Mouse (Mus musculus) layer of hippocampus, adult 9-11 months (tissue): ENCODE data around the gene Pafah1b2.

ENCODE experiments used
- DNase-seq: peaks from one replicate; pipeline ENCODE4 v3.0.0; 2022

The Pafah1b2 gene

GRCm38 (mm10) chr9:46012091-46013008, at the start of gene Pafah1b2, which contains the start of gene Sik3:
TSS of gene Pafah1b2 (minus strand) at chr9:46012690.
TSS of gene Sik3 (plus strand) at chr9:46012820.
- peak; percentile 95 for DNase-seq

GRCm38 (mm10) chr9:46061696-46062425, 49.4 kb upstream of the Pafah1b2 start:
- DNase-seq: peak; percentile 55

- no peak for DNase-seq
Observed at GRCm38 (mm10) chr9:46060249-46060648, 47.8 kb upstream of the Pafah1b2 start.

DNA sequence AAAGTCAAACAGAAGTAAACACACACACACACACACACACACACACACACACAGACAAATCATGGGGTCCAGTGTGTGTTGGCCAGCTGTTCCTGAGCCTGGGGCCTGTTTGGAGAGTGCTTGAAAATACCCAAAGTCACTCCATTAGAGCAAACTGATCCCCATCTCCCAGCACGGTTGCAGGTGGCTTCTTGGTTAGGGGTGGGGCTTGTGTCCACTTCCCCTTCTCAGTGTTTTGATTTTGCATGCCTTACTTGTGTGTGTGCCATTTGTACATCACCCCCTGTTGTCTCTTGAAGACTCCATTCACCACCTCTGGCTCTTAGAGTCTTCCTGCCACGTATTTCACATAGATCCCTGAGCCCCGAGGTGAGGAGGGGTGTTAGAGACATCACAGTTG, 45.6 kb upstream of the Pafah1b2 start:
- DNase-seq: no peak

- peak; percentile 89 for DNase-seq
Observed at GRCm38 (mm10) chr9:46053014-46053666, 40.6 kb upstream of the Pafah1b2 start.

DNA sequence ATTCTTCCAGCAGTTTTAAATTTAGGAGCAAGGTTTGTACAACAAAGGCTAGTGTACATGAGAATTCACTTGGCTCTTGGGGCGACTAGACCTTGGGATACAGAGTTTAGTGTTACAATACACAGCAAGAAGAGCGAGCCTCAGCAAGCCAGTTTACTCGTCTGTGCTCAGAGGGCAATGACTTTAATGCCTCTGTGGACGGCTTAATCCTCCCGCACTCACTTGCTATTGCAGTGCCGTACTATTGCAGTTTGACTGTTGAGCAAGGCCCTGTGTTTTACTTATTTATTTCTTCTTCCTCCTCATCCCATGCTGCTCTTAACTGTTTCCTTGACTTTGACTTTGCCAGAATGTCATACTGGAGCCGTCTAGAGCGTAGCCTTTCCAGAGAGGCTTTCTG, 37.7 kb upstream of the Pafah1b2 start:
- no peak for DNase-seq

- DNase-seq: no peak
Observed at GRCm38 (mm10) chr9:46049525-46049924, 37.0 kb upstream of the Pafah1b2 start.

DNA sequence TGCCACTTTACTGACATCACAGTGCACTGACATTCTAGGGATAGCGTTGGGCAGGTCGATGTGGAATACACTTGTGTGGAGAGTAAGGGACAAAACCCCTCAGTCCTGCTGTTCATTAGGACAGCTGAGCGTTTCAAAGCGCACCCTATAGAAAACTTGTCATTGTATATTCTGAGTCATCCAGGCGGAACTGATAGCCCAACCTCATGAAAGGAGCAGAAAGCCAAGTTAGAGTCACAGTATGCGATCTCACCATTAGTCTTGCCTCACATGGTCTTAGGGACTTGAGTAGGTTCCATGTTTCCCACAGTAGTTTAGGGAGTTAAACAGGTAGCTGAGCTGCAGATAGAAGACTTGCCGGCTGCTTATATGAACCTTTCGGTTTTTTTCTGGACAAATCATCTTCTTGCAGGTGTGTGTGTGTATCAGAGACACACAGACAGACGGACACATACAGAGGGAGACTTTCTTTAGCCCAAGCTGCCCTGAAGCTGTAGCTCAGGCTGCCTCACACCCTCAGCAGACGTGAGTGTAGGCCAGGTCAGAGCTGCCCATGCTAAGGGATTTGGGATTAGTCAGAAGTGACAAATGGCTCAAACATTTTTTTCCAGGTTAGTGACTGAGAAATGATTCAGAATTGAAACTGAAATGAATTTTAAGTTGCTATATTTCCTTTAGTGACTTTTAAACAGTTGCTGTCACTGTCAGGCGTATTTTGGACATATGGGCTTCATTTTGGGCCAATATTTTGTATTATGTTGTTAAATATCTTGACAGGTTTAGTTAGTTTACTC, 34.4 kb upstream of the Pafah1b2 start:
- no peak for DNase-seq

GRCm38 (mm10) chr9:46043626-46044025, 31.1 kb upstream of the Pafah1b2 start:
- DNase-seq: no peak

GRCm38 (mm10) chr9:46042387-46042786, 29.9 kb upstream of the Pafah1b2 start:
- DNase-seq: peak; percentile 59

- DNase-seq: no peak
Observed at GRCm38 (mm10) chr9:46041186-46041585, 28.7 kb upstream of the Pafah1b2 start.

- no peak for DNase-seq
Observed at GRCm38 (mm10) chr9:46038786-46039185, 26.3 kb upstream of the Pafah1b2 start.

DNA sequence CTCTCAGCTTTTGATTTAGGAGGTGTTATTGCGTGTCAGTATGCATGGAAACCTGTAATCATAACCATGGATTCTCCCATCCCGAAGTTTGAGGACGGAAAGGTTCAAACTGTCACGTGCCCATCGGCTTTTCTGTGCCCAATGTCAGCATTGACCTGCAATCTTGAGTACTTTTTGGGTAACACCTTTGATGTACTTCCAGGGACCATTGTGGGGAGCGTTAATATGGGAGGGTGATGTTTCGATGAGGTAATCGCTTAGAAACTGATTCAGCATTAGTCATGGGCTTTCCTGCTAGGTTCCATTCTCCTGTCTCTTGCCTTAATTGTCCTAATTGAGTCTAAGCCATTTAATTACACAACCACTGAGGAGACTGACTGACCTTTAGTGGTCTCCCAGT, 24.4 kb upstream of the Pafah1b2 start:
- DNase-seq: no peak

GRCm38 (mm10) chr9:46035290-46035871, 22.9 kb upstream of the Pafah1b2 start:
- DNase-seq: no peak

DNA sequence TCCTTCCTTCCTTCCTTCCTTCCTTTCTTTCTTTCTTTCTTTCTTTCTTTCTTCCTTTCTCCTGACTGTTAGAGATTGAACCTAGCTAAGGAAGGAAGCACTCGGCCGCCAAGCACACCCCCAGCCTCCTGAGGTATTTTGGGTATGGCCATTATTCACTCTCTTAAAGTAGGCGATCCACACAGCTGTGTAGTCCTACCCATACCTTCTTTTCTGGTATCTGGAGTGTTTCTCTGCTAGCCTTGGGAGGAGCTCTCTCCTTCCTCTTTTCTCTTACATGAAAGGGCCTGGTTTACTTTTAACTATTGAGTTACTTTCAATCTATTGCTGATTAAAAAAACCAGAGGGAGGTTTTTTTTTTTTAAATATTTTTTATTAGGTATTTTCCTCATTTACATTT, 21.4 kb upstream of the Pafah1b2 start:
- DNase-seq: no peak

DNA sequence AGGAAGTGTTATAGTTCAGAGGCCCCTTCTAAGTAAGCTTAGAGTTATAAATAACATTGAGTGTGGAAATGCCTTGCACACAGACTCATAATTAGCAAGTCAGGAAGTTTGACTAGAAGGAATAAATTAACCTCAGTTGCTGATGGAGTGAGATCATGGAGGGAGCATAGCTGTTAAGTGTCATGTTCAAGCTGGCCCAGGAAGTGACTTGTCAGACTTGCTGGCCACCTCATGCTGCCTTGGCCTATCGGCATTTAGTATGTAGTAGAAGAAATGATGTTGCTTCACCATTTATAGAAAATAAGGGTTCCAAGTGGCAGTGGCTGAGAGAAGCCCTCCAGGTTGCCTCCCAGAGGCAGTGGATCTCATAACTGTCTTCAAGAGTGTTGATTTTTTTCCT, 20.6 kb upstream of the Pafah1b2 start:
- no peak for DNase-seq

DNA sequence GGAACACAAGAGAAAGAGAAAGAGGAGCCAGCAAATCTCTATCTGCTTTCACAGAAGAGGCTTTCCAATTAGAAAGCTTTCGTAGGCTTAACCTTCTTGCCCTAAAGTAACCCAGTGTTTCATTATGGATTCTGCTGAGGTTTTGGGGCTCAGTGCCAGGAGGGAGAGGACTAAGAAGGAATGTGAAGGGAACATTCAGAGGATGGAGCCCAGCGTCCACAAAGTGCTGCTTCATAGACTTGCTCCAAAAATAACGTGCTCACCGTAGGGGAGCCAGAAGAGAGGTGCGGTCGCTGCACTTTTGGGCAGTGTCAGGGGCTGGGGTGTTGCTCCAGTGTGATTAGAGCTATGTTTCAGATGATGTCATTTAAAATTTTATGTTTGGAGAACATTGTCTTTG, 19.7 kb upstream of the Pafah1b2 start:
- peak; percentile 56 for DNase-seq

DNA sequence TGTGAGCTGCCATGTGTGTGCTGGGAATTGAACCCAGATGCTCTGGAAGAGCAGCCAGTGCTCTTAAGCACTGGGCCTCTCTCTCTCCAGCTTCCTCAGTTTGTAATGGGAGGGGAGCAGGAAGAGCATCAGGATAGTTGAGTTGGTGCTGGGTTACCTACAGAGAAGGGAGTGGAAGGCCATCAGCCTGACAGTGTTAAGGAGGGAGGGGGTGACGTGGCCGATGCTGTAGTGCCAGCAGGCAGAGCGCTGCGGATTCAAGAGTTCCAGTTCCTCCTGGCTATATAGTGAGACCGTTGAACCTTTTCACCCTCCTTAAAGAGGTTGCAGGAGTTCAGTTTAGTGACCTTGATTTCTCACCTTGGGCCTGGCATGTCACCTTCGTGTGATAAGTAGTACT, 18.5 kb upstream of the Pafah1b2 start:
- DNase-seq: no peak

DNA sequence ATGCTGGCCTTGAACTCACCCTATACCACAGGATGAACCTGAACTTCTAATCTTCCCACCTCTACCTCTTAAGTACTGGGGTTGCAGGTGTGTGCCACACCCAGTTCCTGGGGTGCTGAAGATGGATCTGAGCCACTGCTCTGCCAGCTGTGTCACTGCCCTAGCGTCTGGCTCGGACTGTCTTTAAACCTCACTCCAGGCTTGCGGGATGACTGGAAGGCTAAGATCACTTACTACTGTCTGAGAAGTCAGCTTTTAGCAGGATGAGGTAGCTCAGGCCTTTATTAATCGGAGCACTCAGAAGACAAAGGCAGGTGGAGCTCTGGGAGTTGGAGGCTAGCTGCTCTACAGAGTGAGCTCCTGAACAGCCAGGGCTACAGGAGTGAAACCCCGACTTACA, 17.7 kb upstream of the Pafah1b2 start:
- no peak for DNase-seq

DNA sequence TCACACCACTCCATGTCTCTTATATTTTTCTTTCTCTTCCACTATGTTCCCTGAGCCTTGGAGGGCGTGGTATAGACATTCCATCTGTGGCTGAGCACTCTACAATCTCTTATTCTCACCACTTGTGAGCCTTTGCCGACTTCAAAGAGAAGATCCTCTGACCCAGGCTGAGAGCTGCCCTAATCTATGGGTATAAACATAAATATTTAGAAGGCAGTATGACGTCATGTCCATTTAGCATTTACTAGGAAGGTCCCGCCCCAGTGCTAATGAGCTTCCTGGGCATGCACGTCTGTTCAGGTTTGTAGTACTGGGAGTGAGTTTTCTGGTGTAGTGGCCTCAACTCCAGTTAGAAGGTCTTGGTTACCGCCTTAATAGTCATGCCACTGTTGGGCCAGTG, 17.0 kb upstream of the Pafah1b2 start:
- no peak for DNase-seq

- DNase-seq: peak; percentile 46
Observed at GRCm38 (mm10) chr9:46027994-46028393, 15.5 kb upstream of the Pafah1b2 start.
